ENCODE assay signal across 20 mouse cellular contexts in the genomic region with DNA sequence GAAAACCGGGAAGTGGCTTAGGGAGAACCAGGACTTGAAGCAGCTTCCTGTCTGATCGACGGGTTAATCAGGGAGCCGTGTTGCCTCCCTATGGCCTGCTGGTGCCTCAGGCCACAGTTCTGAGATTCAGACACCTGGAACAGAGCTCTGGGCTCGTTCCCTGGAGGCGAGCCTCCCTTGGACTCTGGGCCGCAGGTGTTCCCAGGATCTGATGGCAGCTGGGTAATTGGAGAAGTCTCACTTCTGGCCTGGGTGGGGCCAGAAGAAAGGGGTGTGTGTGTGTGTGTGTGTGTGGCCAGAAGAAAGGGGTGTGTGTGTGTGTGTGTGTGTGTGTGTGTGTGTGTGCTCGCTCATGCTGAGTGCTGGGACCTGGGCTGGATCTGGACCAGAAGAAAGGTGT. TPM values are rescaled to one million over a fixed set of nuclear protein-coding genes. Genes with fewer than 3 reads are reported as not detected.
A peak's percentile ranks its signal among the peaks of the same experiment; 100 is the strongest.
DNase-seq lines count a peak whose midpoint lies in the region; ATAC-seq and TF ChIP-seq lines count a peak whose summit lies in the region.
"Had no signal": no experiment of that assay in that cellular context is flagged by ENCODE, and none has a peak within 500 bp of the region (broad histone marks: within the 10 kb centered on the region; RNA-seq: fewer than 3 reads in every experiment).

No protein-coding gene starts in this region.

- no peak overlapping the region for H3K9ac ChIP-seq in kidney, embryonic 15.5 days
- no peak overlapping the region for H3K9ac ChIP-seq in embryonic facial prominence, embryonic 12.5 days
- H3K9ac ChIP-seq in stomach, postnatal 0 days (ENCODE audit: low read length) = no peak overlapping the region
- H3K9ac ChIP-seq: hindbrain, embryonic 15.5 days; liver, postnatal 0 days had no signal

- peak; percentile 64 for ATAC-seq in kidney, embryonic 15.5 days (replicated peaks; ENCODE audit: low FRiP score)
- peak; percentile 17; the same call in 1 of the 2 replicates for ATAC-seq in embryonic facial prominence, embryonic 12.5 days (ENCODE audit: insufficient number of reproducible peaks, insufficient read depth, low FRiP score, low TSS enrichment)
- peak; percentile 62; the same call in 1 of the 2 replicates for ATAC-seq in stomach, postnatal 0 days (ENCODE audit: low FRiP score, low TSS enrichment)
- ATAC-seq in megakaryocyte progenitor cell, adult 5-6 weeks (replicated peaks; ENCODE audit: poor library complexity) = no peak
- ATAC-seq: liver, postnatal 0 days had no signal

- no peaks in the 10 kb centered on the region for H3K36me3 ChIP-seq in kidney, embryonic 15.5 days
- H3K36me3 ChIP-seq in embryonic facial prominence, embryonic 12.5 days = no peaks in the 10 kb centered on the region
- no peaks in the 10 kb centered on the region for H3K36me3 ChIP-seq in limb, embryonic 10.5 days
- H3K36me3 ChIP-seq in stomach, postnatal 0 days (ENCODE audit: control insufficient read depth, insufficient read depth, low read length) = no peaks in the 10 kb centered on the region

- no peak overlapping the region for H3K4me3 ChIP-seq in kidney, embryonic 15.5 days (replicated peaks)
- no peak overlapping the region for H3K4me3 ChIP-seq in embryonic facial prominence, embryonic 12.5 days
- no peak overlapping the region for H3K4me3 ChIP-seq in limb, embryonic 10.5 days
- no peak overlapping the region for H3K4me3 ChIP-seq in stomach, postnatal 0 days (ENCODE audit: low read depth, low read length)
- H3K4me3 ChIP-seq: hindbrain, embryonic 15.5 days; layer of hippocampus, adult 2 months had no signal

- H3K27ac ChIP-seq in kidney, embryonic 15.5 days = 0 out of 2 replicates have a peak overlapping the region, but pooled peaks have one; percentile 37
- no peak overlapping the region for H3K27ac ChIP-seq in embryonic facial prominence, embryonic 12.5 days
- H3K27ac ChIP-seq in limb, embryonic 10.5 days = no peak overlapping the region
- H3K27ac ChIP-seq in stomach, postnatal 0 days (replicated peaks) = no peak overlapping the region
- H3K27ac ChIP-seq: hindbrain, embryonic 15.5 days had no signal

- peaks cover 13% of the 10 kb centered on the region for H3K4me1 ChIP-seq in kidney, embryonic 15.5 days
- peaks cover 5% of the 10 kb centered on the region; the same call in 1 of the 2 replicates for H3K4me1 ChIP-seq in embryonic facial prominence, embryonic 12.5 days
- H3K4me1 ChIP-seq in limb, embryonic 10.5 days = peaks cover 24% of the 10 kb centered on the region; the same call in 1 of the 2 replicates
- H3K4me1 ChIP-seq in stomach, postnatal 0 days (replicated peaks; ENCODE audit: control insufficient read depth, insufficient read depth) = no peaks in the 10 kb centered on the region

- 26% methylated on average over 7 of the region's 8 CpGs for WGBS in kidney, embryonic 15.5 days
- 22% methylated on average over 8 of the region's 8 CpGs for WGBS in embryonic facial prominence, embryonic 12.5 days
- WGBS in limb, embryonic 10.5 days = 70% methylated on average over 7 of the region's 8 CpGs
- 37% methylated on average over 8 of the region's 8 CpGs for WGBS in stomach, postnatal 0 days

- DNase-seq in kidney, postnatal 36 days = no peak
- DNase-seq in limb, embryonic 10.5 days (ENCODE audit: low spot score) = peak; percentile 40
- peak; percentile 50 for DNase-seq in stomach, postnatal 0 days (ENCODE audit: low spot score)
- no peak for DNase-seq in thymus, postnatal 14 days
- DNase-seq: adrenal gland, postnatal 25 days; B cell, adult 2 months; cerebellum, adult 9-10 months; gastrocnemius, postnatal 25 days; heart, postnatal 10 days; kidney, adult 2 months; liver; liver, postnatal 0 days; lung, postnatal 14 days; thymus, postnatal 4 days had no signal

- no peak for TF ChIP-seq EP300 in stomach, postnatal 0 days (optimal IDR thresholded peaks at IDR 0.05)

- no peaks in the 10 kb centered on the region for H3K27me3 ChIP-seq in kidney, embryonic 15.5 days
- H3K27me3 ChIP-seq in embryonic facial prominence, embryonic 12.5 days = no peaks in the 10 kb centered on the region
- no peaks in the 10 kb centered on the region for H3K27me3 ChIP-seq in limb, embryonic 10.5 days (ENCODE audit: low read depth, poor library complexity, severe bottlenecking)
- no peaks in the 10 kb centered on the region for H3K27me3 ChIP-seq in stomach, postnatal 0 days (ENCODE audit: control insufficient read depth, insufficient read depth, low read length)
- H3K27me3 ChIP-seq: hindbrain, embryonic 15.5 days had no signal

- H3K4me2 ChIP-seq in kidney, embryonic 15.5 days = no peak overlapping the region
- no peak overlapping the region for H3K4me2 ChIP-seq in embryonic facial prominence, embryonic 12.5 days (replicated peaks)
- no peak overlapping the region for H3K4me2 ChIP-seq in stomach, postnatal 0 days (replicated peaks; ENCODE audit: low read depth)
- H3K4me2 ChIP-seq: hindbrain, embryonic 15.5 days had no signal

- no peak for TF ChIP-seq CTCF in stomach, postnatal 0 days (IDR thresholded peaks at IDR 0.05; ENCODE audit: low read depth)

- H3K9me3 ChIP-seq in kidney, embryonic 15.5 days (replicated peaks) = no peaks in the 10 kb centered on the region
- H3K9me3 ChIP-seq in embryonic facial prominence, embryonic 12.5 days = no peaks in the 10 kb centered on the region
- no peaks in the 10 kb centered on the region for H3K9me3 ChIP-seq in limb, embryonic 10.5 days (replicated peaks)
- no peaks in the 10 kb centered on the region for H3K9me3 ChIP-seq in stomach, postnatal 0 days (ENCODE audit: control insufficient read depth, low read length)
- H3K9me3 ChIP-seq: hindbrain, embryonic 15.5 days had no signal

RNA-seq across cellular contexts. Expression of a gene that starts 55.6 kb away (rescaled TPM):
- 18.3 and 19.5 TPM in 2 replicates for polyA plus RNA-seq in kidney, embryonic 15.5 days (2015; fragmentation: Nextera tagmentation; extraction: Ambion mirVana)
- 9.7 and 10.7 TPM in 2 replicates for polyA plus RNA-seq in embryonic facial prominence, embryonic 12.5 days (2016; fragmentation: Nextera tagmentation; extraction: Ambion mirVana)
- 6.1 and 6.7 TPM in 2 replicates for polyA plus RNA-seq in limb, embryonic 10.5 days (2016; fragmentation: Nextera tagmentation; extraction: Ambion mirVana)
- 7.6 and 8.5 TPM in 2 replicates for polyA plus RNA-seq in stomach, postnatal 0 days (2015; fragmentation: Nextera tagmentation; extraction: Ambion mirVana)
- 1.9 and 2.1 TPM in 2 replicates for total RNA-seq in megakaryocyte progenitor cell, adult 5-6 weeks (2015)
- 0.78 and 2.0 TPM in 2 replicates for total RNA-seq in megakaryocyte progenitor cell, adult 5-6 weeks (2017)
- total RNA-seq: megakaryocyte-erythroid progenitor cell, adult 5-6 weeks had no signal

Comparison
In these comparisons a context has a peak if more than half of its experiments do, and no peak if none do; other contexts are left out.
1. DNase-seq: peak in limb, embryonic 10.5 days (single experiment) and stomach, postnatal 0 days (single experiment); none in kidney, postnatal 36 days (0 of 2) and thymus, postnatal 14 days (single experiment).